Mouse (Mus musculus) stomach, embryonic 14.5 days (tissue): ENCODE results near the gene Kpna2. TPM values are rescaled to one million over a fixed set of nuclear protein-coding genes. Genes with fewer than 3 reads are reported as not detected.
"Not testable (repeated sequence)": the region's sequence is repeated elsewhere in the genome, so short reads cannot be mapped to it uniquely, and the experiment has no call there.

Experiments used
- ATAC-seq: fragments of 200-750 bp; cut with Nextera tagmentation; 2 replicates; pipeline ENCODE4 v1.8.0; 2017; ENCODE audit warnings: low read depth, moderate TSS enrichment; ENCODE audit not compliant: insufficient number of reproducible peaks, insufficient read depth, low FRiP score
- H3K27ac ChIP-seq: fragments of 300-500 bp; sonication (generic); 2 replicates; pipeline ENCODE4 v1.5.1; 2014; ENCODE audit warnings: mild to moderate bottlenecking, low read length, moderate library complexity, mixed read lengths
- H3K27me3 ChIP-seq: fragments of 300-500 bp; sonication (generic); 2 replicates; pipeline ENCODE4 v1.6.1; 2014; ENCODE audit warnings: low read length, control low read depth, mixed read lengths; ENCODE audit not compliant: control insufficient read depth, insufficient read depth
- H3K36me3 ChIP-seq: fragments of 300-500 bp; sonication (generic); 2 replicates; pipeline ENCODE4 v1.6.1; 2014; ENCODE audit warnings: mild to moderate bottlenecking, control low read depth, low read length, moderate library complexity, mixed read lengths; ENCODE audit not compliant: control insufficient read depth, insufficient read depth
- H3K4me1 ChIP-seq: fragments of 300-500 bp; sonication (generic); 2 replicates; pipeline ENCODE4 v1.6.1; 2014; ENCODE audit warnings: low read length, control low read depth, mixed read lengths; ENCODE audit not compliant: control insufficient read depth, insufficient read depth
- H3K4me2 ChIP-seq: fragments of 300-500 bp; sonication (generic); replicated peaks from 2 replicates; pipeline ENCODE4 v1.6.1; 2014; ENCODE audit warnings: low read depth, low read length, control low read depth
- H3K4me3 ChIP-seq: fragments of 300-500 bp; sonication (generic); 2 replicates; pipeline ENCODE4 v1.5.1; 2014; ENCODE audit warnings: low read depth, low read length, control low read depth
- H3K9ac ChIP-seq: fragments of 300-500 bp; sonication (generic); replicated peaks from 2 replicates; pipeline ENCODE4 v1.6.1; 2014; ENCODE audit warnings: low read depth, mild to moderate bottlenecking, control low read depth, low read length, moderate library complexity, mixed read lengths
- H3K9me3 ChIP-seq: fragments of 300-500 bp; sonication (generic); 2 replicates; pipeline ENCODE4 v1.6.1; 2016; ENCODE audit warnings: low read depth, low read length, control low read depth; ENCODE audit not compliant: control insufficient read depth
- WGBS: fragments of 180-500 bp; shearing (Covaris S2); extraction: QIAGEN DNeasy Blood & Tissue Kit; methylation state at CpG from one replicate; pipeline ENCODE4 v1.1.7; 2014; 5-methylcytosine and 5-hydroxymethylcytosine counted together
- polyA plus RNA-seq: library from polyadenylated mRNA; unstranded; fragments of >200 nt; fragmentation: Nextera tagmentation; extraction: Ambion mirVana; gene quantifications from 2 replicates; pipeline ENCODE4 v1.2.1, GENCODE M21; 2014

The Kpna2 gene
- polyA plus RNA-seq, 1 experiment from 2014 or later = 383 TPM

GRCm38 (mm10) chr11:106985979-106986604 lies 13.2 kb downstream of the Kpna2 start:
- H3K27ac ChIP-seq, H3K4me2 ChIP-seq, H3K9ac ChIP-seq, H3K4me1 ChIP-seq, H3K27me3 ChIP-seq, H3K9me3 ChIP-seq, ATAC-seq, H3K4me3 ChIP-seq: not testable (repeated sequence)
- H3K36me3 ChIP-seq = peaks cover 29% of the 10 kb centered on the region
- WGBS = 84% methylated on average over 9 of the region's 9 CpGs

- WGBS = 27% methylated on average over 5 of the region's 5 CpGs
- peaks cover 2% of the 10 kb centered on the region; the same call in 1 of the 2 replicates for H3K4me1 ChIP-seq
- H3K27ac ChIP-seq = no peak overlapping the region
- no peak overlapping the region for H3K4me3 ChIP-seq
- peaks cover 3% of the 10 kb centered on the region; the same call in 1 of the 2 replicates for H3K36me3 ChIP-seq
- H3K4me2 ChIP-seq = no peak overlapping the region
- no peak for ATAC-seq
- H3K27me3 ChIP-seq = no peaks in the 10 kb centered on the region
- H3K9me3 ChIP-seq = no peaks in the 10 kb centered on the region
- no peak overlapping the region for H3K9ac ChIP-seq
Measured at GRCm38 (mm10) chr11:106982351-106982750, 17.0 kb downstream of the Kpna2 start.

- H3K36me3 ChIP-seq = peaks cover 2% of the 10 kb centered on the region; the same call in 1 of the 2 replicates
Measured at GRCm38 (mm10) chr11:106981787-106982186, 17.6 kb downstream of the Kpna2 start.

GRCm38 (mm10) chr11:106980455-106980854 lies 18.9 kb downstream of the Kpna2 start:
- no peak for ATAC-seq
- WGBS = 25% methylated on average over 7 of the region's 7 CpGs

More at GRCm38 (mm10) chr11:106981787-106982186, 17.6 kb downstream of the Kpna2 start:
- H3K9me3 ChIP-seq = no peaks in the 10 kb centered on the region
- H3K4me2 ChIP-seq = no peak overlapping the region
- no peak for ATAC-seq
- H3K27ac ChIP-seq = no peak overlapping the region
- no peak overlapping the region for H3K9ac ChIP-seq
- no peak overlapping the region for H3K4me3 ChIP-seq
- WGBS = 67% methylated on average over 1 of the region's 1 CpGs
- peaks cover 2% of the 10 kb centered on the region; the same call in 1 of the 2 replicates for H3K4me1 ChIP-seq
- no peaks in the 10 kb centered on the region for H3K27me3 ChIP-seq

GRCm38 (mm10) chr11:106976194-106976593 lies 23.1 kb downstream of the Kpna2 start:
- Histone ChIP-seq H3K4me2 (no peak overlapping the region), H3K9me3 (no peaks in the 10 kb centered on the region), H3K27me3 (no peaks in the 10 kb centered on the region), H3K4me1 (0 out of 2 replicates have a peak, but pooled peaks cover 3% of the 10 kb centered on the region), H3K9ac (no peak overlapping the region), H3K4me3 (no peak overlapping the region), H3K36me3 (no peaks in the 10 kb centered on the region), H3K27ac (no peak overlapping the region)
- ATAC-seq = no peak
- WGBS = 81% methylated on average over 8 of the region's 8 CpGs

More at GRCm38 (mm10) chr11:106980455-106980854, 18.9 kb downstream of the Kpna2 start:
- no peaks in the 10 kb centered on the region for H3K27me3 ChIP-seq
- peaks cover 5% of the 10 kb centered on the region; the same call in 1 of the 2 replicates for H3K4me1 ChIP-seq
- no peak overlapping the region for H3K4me3 ChIP-seq
- H3K9ac ChIP-seq = no peak overlapping the region
- H3K4me2 ChIP-seq = no peak overlapping the region
- no peak overlapping the region for H3K27ac ChIP-seq
- H3K36me3 ChIP-seq = 0 out of 2 replicates have a peak, but pooled peaks cover 2% of the 10 kb centered on the region
- H3K9me3 ChIP-seq = no peaks in the 10 kb centered on the region

GRCm38 (mm10) chr11:106975419-106976177 lies 23.7 kb downstream of the Kpna2 start:
- 0 out of 2 replicates have a peak, but pooled peaks cover 3% of the 10 kb centered on the region for H3K4me1 ChIP-seq
- ATAC-seq = no peak
- no peak overlapping the region for H3K27ac ChIP-seq
- no peaks in the 10 kb centered on the region for H3K36me3 ChIP-seq
- no peaks in the 10 kb centered on the region for H3K9me3 ChIP-seq
- WGBS = 43% methylated on average over 8 of the region's 8 CpGs
- H3K27me3 ChIP-seq = no peaks in the 10 kb centered on the region
- H3K4me3 ChIP-seq = no peak overlapping the region
- H3K4me2 ChIP-seq = no peak overlapping the region
- no peak overlapping the region for H3K9ac ChIP-seq

- ATAC-seq = no peak
- Histone ChIP-seq H3K27ac (no peak overlapping the region), H3K4me1 (0 out of 2 replicates have a peak, but pooled peaks cover 3% of the 10 kb centered on the region), H3K9me3 (no peaks in the 10 kb centered on the region), H3K4me3 (no peak overlapping the region), H3K27me3 (no peaks in the 10 kb centered on the region), H3K4me2 (no peak overlapping the region), H3K9ac (no peak overlapping the region), H3K36me3 (no peaks in the 10 kb centered on the region)
- 81% methylated on average over 2 of the region's 2 CpGs for WGBS
Measured at GRCm38 (mm10) chr11:106974440-106974839, 24.9 kb downstream of the Kpna2 start.

GRCm38 (mm10) chr11:106973016-106973415 lies 26.3 kb downstream of the Kpna2 start:
- ATAC-seq = no peak
- 0 out of 2 replicates have a peak, but pooled peaks cover 3% of the 10 kb centered on the region for H3K4me1 ChIP-seq
- H3K36me3 ChIP-seq = no peaks in the 10 kb centered on the region
- H3K4me2 ChIP-seq = no peak overlapping the region
- no peak overlapping the region for H3K9ac ChIP-seq
- H3K27ac ChIP-seq = no peak overlapping the region
- no peaks in the 10 kb centered on the region for H3K27me3 ChIP-seq
- 85% methylated on average over 5 of the region's 5 CpGs for WGBS
- H3K4me3 ChIP-seq = no peak overlapping the region
- H3K9me3 ChIP-seq = no peaks in the 10 kb centered on the region
